ENCODE assay signal across 8 mouse cellular contexts in genomic region chr9:72883940-72884339, GRCm38 (mm10). TPM values are rescaled to one million over a fixed set of nuclear protein-coding genes. Genes with fewer than 3 reads are reported as not detected.
DNase-seq lines count a peak whose midpoint lies in the region; ATAC-seq lines count a peak whose summit lies in the region.

No protein-coding gene starts in this region.

- no peak for DNase-seq in frontal cortex, postnatal 25 days (ENCODE audit: low spot score in 2 of 2)
- peak; percentile 77 for DNase-seq in MN1 (ENCODE audit: low spot score)
- DNase-seq in cerebellum, postnatal 36 days: peak; percentile 20 to 39
- DNase-seq in heart, embryonic 10.5 days (ENCODE audit: low spot score): peak; percentile 81
- DNase-seq in kidney, postnatal 14 days: peak; percentile 61
- peak; percentile 56 for DNase-seq in lung, postnatal 25 days (ENCODE audit: low spot score)
- peak; percentile 72 for DNase-seq in splenic B cell, adult 2 months (ENCODE audit: low read depth, low spot score)

- ATAC-seq in frontal cortex, adult (ENCODE audit: low TSS enrichment): peak; percentile 88

- H3K36me3 ChIP-seq in heart, embryonic 10.5 days: peaks cover 25% of the 10 kb centered on the region
- no peaks in the 10 kb centered on the region for H3K36me3 ChIP-seq in splenic B cell, adult 2 months (ENCODE audit: control insufficient read depth, insufficient read depth, low read length, poor library complexity, severe bottlenecking)

- no peak overlapping the region for H3K4me3 ChIP-seq in heart, embryonic 10.5 days

- H3K9me3 ChIP-seq in heart, embryonic 10.5 days: no peaks in the 10 kb centered on the region

- no peak overlapping the region for H3K27ac ChIP-seq in heart, embryonic 10.5 days

- no peaks in the 10 kb centered on the region for H3K27me3 ChIP-seq in heart, embryonic 10.5 days (ENCODE audit: insufficient read depth, poor library complexity, severe bottlenecking)
- H3K27me3 ChIP-seq in splenic B cell, adult 2 months (ENCODE audit: control insufficient read depth, insufficient read depth, low read length, poor library complexity, severe bottlenecking): no peaks in the 10 kb centered on the region

- peaks cover 38% of the 10 kb centered on the region for H3K4me1 ChIP-seq in heart, embryonic 10.5 days

- 20% methylated on average over 3 of the region's 3 CpGs for WGBS in heart, embryonic 10.5 days

RNA-seq across cellular contexts. Expression of gene Pygo1, which starts 41.5 kb away (rescaled TPM):
- 1.6 and 2.2 TPM in 2 replicates for polyA plus RNA-seq in heart, embryonic 10.5 days (2016; fragmentation: Nextera tagmentation; extraction: Ambion mirVana)

Comparison
In these comparisons a context has a peak if more than half of its experiments do, and no peak if none do; other contexts are left out.
1. DNase-seq: peak in MN1 (single experiment), cerebellum, postnatal 36 days (2 of 2), heart, embryonic 10.5 days (single experiment), kidney, postnatal 14 days (single experiment), lung, postnatal 25 days (single experiment) and splenic B cell, adult 2 months (single experiment); none in frontal cortex, postnatal 25 days (0 of 2).